Mouse (Mus musculus) lung, postnatal 0 days (tissue): ENCODE results near the gene March4.

Source experiments
- CTCF ChIP-seq: IDR thresholded peaks from 2 replicates; pipeline ENCODE4 v1.5.1; 2016; ENCODE audit warnings: antibody characterized with exemption, mild to moderate bottlenecking
- EP300 ChIP-seq: IDR thresholded peaks from 2 replicates; pipeline ENCODE4 v1.6.1; 2016; ENCODE audit warnings: antibody characterized with exemption, mild to moderate bottlenecking, control low read depth

DNA sequence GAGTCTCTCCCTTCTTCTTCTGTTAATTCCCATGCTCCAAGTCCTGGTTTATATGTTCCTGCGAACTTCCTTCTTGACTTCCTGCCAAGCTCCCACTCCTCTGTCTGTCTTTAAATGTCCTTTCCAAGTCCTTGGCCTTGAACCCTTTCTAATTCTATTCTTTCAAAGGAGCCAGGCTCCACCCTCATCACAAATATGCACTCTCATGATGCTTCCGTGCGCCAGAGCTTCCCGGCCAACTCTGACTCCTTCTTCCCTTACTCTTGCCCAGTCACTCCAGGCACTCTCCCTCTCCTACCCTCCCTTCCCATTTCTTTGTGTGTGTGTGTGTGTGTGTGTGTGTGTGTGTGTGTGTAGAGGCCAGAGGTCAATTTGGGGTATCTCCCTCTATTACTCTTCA is 158.6 kb downstream of the March4 start:
- TF ChIP-seq CTCF (no peak), EP300 (no peak)
